In the genomic region with DNA sequence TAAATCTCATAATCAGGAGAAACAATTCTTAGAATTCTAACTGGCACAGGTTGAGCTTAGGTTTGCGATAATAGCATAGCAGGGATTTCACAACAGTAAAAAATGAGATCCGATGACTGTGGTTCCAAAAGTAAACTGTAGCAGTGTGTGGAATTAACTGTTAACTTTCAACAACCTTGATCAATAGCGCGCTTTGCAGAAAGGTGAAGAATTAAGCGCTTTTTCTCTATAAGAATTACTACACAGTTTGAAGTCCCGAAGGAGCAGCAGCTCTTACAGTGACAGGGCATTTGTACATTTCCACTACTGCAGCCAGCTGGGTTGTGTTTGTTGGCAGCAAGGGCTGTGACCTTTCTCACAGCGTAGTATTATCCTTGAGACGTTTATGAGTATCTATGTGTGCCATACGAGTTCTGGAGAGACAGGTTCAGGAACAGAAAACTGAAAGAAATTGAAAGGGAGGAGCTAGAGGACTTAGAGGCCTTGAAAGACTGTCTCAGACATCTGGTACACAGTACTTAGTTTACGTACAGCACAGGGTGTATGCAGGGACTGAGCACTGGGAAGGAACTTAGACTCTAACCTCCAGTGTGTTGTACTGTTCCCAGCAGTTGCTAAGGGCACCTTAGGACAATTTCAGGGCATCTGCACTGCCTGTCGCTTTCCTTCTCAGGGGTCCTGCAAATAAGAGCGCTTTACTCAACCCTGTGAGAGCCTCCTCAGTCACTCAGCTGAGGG, we compare ENCODE assay signal across 9 mouse cellular contexts.
A peak's percentile ranks its signal among the peaks of the same experiment; 100 is the strongest.
DNase-seq lines count a peak whose midpoint lies in the region; ATAC-seq lines count a peak whose summit lies in the region.
"Had no signal": no experiment of that assay in that cellular context is flagged by ENCODE, and none has a peak within 500 bp of the region (broad histone marks: within the 10 kb centered on the region; RNA-seq: fewer than 3 reads in every experiment).

No protein-coding gene starts in this region.

- 73% methylated on average over 12 of the region's 12 CpGs for WGBS in heart, embryonic 11.5 days (ENCODE audit: insufficient replicate concordance)
- 65% methylated on average over 12 of the region's 12 CpGs for WGBS in midbrain, embryonic 11.5 days

- H3K4me2 ChIP-seq in heart, embryonic 11.5 days = no peak overlapping the region
- H3K4me2 ChIP-seq in midbrain, embryonic 11.5 days = no peak overlapping the region

- H3K4me1 ChIP-seq in heart, embryonic 11.5 days (ENCODE audit: control insufficient read depth, insufficient read depth, low read length) = no peaks in the 10 kb centered on the region
- peaks cover 12% of the 10 kb centered on the region for H3K4me1 ChIP-seq in midbrain, embryonic 11.5 days (ENCODE audit: control insufficient read depth, insufficient read depth, low read length)
- H3K4me1 ChIP-seq: heart, embryonic 10.5 days had no signal

- H3K36me3 ChIP-seq in heart, embryonic 11.5 days (ENCODE audit: control insufficient read depth, insufficient read depth, low read length) = no peaks in the 10 kb centered on the region
- no peaks in the 10 kb centered on the region for H3K36me3 ChIP-seq in midbrain, embryonic 11.5 days (ENCODE audit: control insufficient read depth, insufficient read depth, low read length)
- H3K36me3 ChIP-seq: heart, embryonic 10.5 days had no signal

- no peak overlapping the region for H3K4me3 ChIP-seq in heart, embryonic 11.5 days (ENCODE audit: low read depth, low read length)
- H3K4me3 ChIP-seq in midbrain, embryonic 11.5 days (ENCODE audit: low read depth, low read length) = no peak overlapping the region
- H3K4me3 ChIP-seq: heart, embryonic 10.5 days had no signal

- no peak overlapping the region for H3K27ac ChIP-seq in heart, embryonic 11.5 days (ENCODE audit: low read depth, low read length)
- 0 out of 2 replicates have a peak overlapping the region, but pooled peaks have one; percentile 6 for H3K27ac ChIP-seq in midbrain, embryonic 11.5 days (ENCODE audit: low read depth, low read length)
- H3K27ac ChIP-seq: heart, embryonic 10.5 days had no signal

- ATAC-seq in heart, embryonic 11.5 days (replicated peaks; ENCODE audit: insufficient number of reproducible peaks, low FRiP score, low TSS enrichment) = no peak
- ATAC-seq in midbrain, embryonic 11.5 days (ENCODE audit: low FRiP score) = peak; percentile 20; the same call in 1 of the 2 replicates
- no peak for ATAC-seq in erythroblast, adult 5-6 weeks (replicated peaks; ENCODE audit: low FRiP score, poor library complexity, severe bottlenecking)
- no peak for ATAC-seq in megakaryocyte, adult 5-6 weeks (ENCODE audit: poor library complexity, severe bottlenecking)

- DNase-seq in heart, adult 11 months = peak; percentile 82
- DNase-seq in MN1 (ENCODE audit: low spot score) = peak; percentile 52
- DNase-seq in fat pad, adult 2 months (ENCODE audit: extremely low read depth, low read depth, low spot score) = peak; percentile 81
- DNase-seq in midbrain, embryonic 11.5 days (ENCODE audit: low spot score, missing footprints) = peak; percentile 88
- no peak for DNase-seq in gastrocnemius, postnatal 4 days (ENCODE audit: low spot score in 2 of 2)

- H3K9me3 ChIP-seq in heart, embryonic 11.5 days (replicated peaks; ENCODE audit: control insufficient read depth, low read length) = no peaks in the 10 kb centered on the region
- no peaks in the 10 kb centered on the region for H3K9me3 ChIP-seq in midbrain, embryonic 11.5 days (ENCODE audit: control insufficient read depth, low read length)
- H3K9me3 ChIP-seq: heart, embryonic 10.5 days had no signal

- H3K9ac ChIP-seq in heart, embryonic 11.5 days (ENCODE audit: low read depth, low read length) = no peak overlapping the region
- peak overlapping the region; percentile 16; the same call in 1 of the 2 replicates for H3K9ac ChIP-seq in midbrain, embryonic 11.5 days (ENCODE audit: low read length)

- no peaks in the 10 kb centered on the region for H3K27me3 ChIP-seq in heart, embryonic 11.5 days (ENCODE audit: control insufficient read depth, insufficient read depth, low read length)
- no peaks in the 10 kb centered on the region for H3K27me3 ChIP-seq in midbrain, embryonic 11.5 days (ENCODE audit: control insufficient read depth, insufficient read depth, low read length)

Comparison
In these comparisons a context has a peak if more than half of its experiments do, and no peak if none do; other contexts are left out.
1. DNase-seq: peak in heart, adult 11 months (single experiment), MN1 (single experiment), fat pad, adult 2 months (single experiment) and midbrain, embryonic 11.5 days (single experiment); none in gastrocnemius, postnatal 4 days (0 of 2).